Mouse (Mus musculus) ES-E14 (cell line): ENCODE results near the gene Dnajc25. TPM values are rescaled to one million over a fixed set of nuclear protein-coding genes. Genes with fewer than 3 reads are reported as not detected.

Source experiments
- DNase-seq: peaks from one replicate; pipeline ENCODE4 v3.0.0-alpha.2; 2013; ENCODE audit warnings: low read depth, low spot score
- H3K27ac ChIP-seq: 2 replicates; pipeline ENCODE4 v1.5.1; 2012; ENCODE audit warnings: low read depth, mild to moderate bottlenecking, low read length, moderate library complexity, mixed read lengths; ENCODE audit not compliant: poor library complexity, insufficient read depth, severe bottlenecking
- H3K36me3 ChIP-seq: 2 replicates; pipeline ENCODE4 v1.6.1; 2012; ENCODE audit warnings: mild to moderate bottlenecking, low read length, moderate library complexity, mixed read lengths; ENCODE audit not compliant: control insufficient read depth, poor library complexity, insufficient read depth, severe bottlenecking
- H3K4me1 ChIP-seq, 2 experiments: fragments of 150-350 bp in 1 of 2; sonication (generic) in 1 of 2; 2 replicates each; pipeline ENCODE4 v1.6.1; 2012; ENCODE audit warnings: low read length in 2 of 2, mild to moderate bottlenecking in 1 of 2, mixed read lengths in 1 of 2; ENCODE audit not compliant: control insufficient read depth in 2 of 2, insufficient read depth in 2 of 2, poor library complexity in 1 of 2
- H3K4me3 ChIP-seq, 2 experiments: fragments of 150-350 bp in 1 of 2; sonication (generic) in 1 of 2; 2 replicates each; pipeline ENCODE4 v1.5.1; 2012; ENCODE audit warnings: low read length in 2 of 2, low read depth in 1 of 2, mild to moderate bottlenecking in 1 of 2, mixed read lengths in 1 of 2; ENCODE audit not compliant: insufficient read depth in 1 of 2, poor library complexity in 1 of 2, severe bottlenecking in 1 of 2
- H3K9ac ChIP-seq: 2 replicates; pipeline ENCODE4 v1.6.1; 2012; ENCODE audit warnings: low read depth, mild to moderate bottlenecking, low read length, mixed read lengths; ENCODE audit not compliant: poor library complexity, insufficient read depth, severe bottlenecking
- H3K9me3 ChIP-seq: fragments of 150-350 bp; sonication (generic); 2 replicates; pipeline ENCODE4 v1.6.1; 2012; ENCODE audit warnings: low read depth, mild to moderate bottlenecking, low read length; ENCODE audit not compliant: control insufficient read depth, insufficient read depth
- CHD2 ChIP-seq: IDR thresholded peaks from 2 replicates; pipeline ENCODE4 v1.6.1; 2014; ENCODE audit warnings: mild to moderate bottlenecking, low read depth, low read length, inconsistent platforms
- HCFC1 ChIP-seq: IDR thresholded peaks from 2 replicates; pipeline ENCODE4 v1.6.1; 2012; ENCODE audit warnings: low read length, inconsistent platforms, borderline replicate concordance; ENCODE audit not compliant: insufficient read depth
- MAFK ChIP-seq: IDR thresholded peaks from 2 replicates; pipeline ENCODE4 v1.6.1; 2014; ENCODE audit warnings: mild to moderate bottlenecking, low read depth, low read length, inconsistent platforms; ENCODE audit not compliant: insufficient read depth
- ZC3H11A ChIP-seq: IDR thresholded peaks from 2 replicates; pipeline ENCODE4 v1.6.1; 2012; ENCODE audit warnings: low read depth, mild to moderate bottlenecking, inconsistent platforms, low read length, borderline replicate concordance
- ZNF384 ChIP-seq: IDR thresholded peaks from 2 replicates; pipeline ENCODE4 v1.6.1; 2012; ENCODE audit warnings: low read depth, low read length, inconsistent platforms
- in situ Hi-C, 2 experiments: fragments of 600-800 bp; cut with MboI; formaldehyde crosslinking; loops; one replicate each; pipeline ENCODE4 v1.15.1; 2025; ENCODE audit warnings: low sequenced_read_pairs in 2 of 2, inconsistent platforms in 1 of 2; ENCODE audit not compliant: unreplicated experiment in 2 of 2
- total RNA-seq: library from RNA; depleted of rRNA; stranded (reverse); fragments of 300-350 nt; gene quantifications from 2 replicates; pipeline ENCODE4 v1.2.3, GENCODE M21; 2012

The Dnajc25 gene
- total RNA-seq, 1 experiment, result 12.0 TPM

DNA sequence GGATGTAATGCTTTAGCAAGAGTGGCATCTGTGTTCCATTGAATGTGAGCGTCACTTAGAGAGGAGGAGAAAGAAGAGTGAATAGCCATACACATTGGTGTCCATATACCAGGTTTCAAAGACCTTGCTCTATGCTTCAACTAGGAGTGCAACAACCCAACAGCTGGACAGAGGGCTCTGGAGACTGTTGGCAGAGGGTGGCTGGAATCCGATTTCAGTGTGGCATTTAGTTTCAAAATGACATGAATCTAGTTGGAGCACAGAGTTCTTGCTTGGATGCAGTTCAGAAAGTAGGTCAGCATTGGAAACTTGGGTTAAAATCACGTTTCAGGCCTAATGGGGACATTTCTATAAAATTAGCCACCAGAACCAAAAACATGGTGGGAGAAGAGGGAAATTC, 20.3 kb downstream of the Dnajc25 start:
- TF ChIP-seq MAFK (no peak), CHD2 (no peak), HCFC1 (no peak), ZNF384 (no peak), ZC3H11A (no peak)

DNA sequence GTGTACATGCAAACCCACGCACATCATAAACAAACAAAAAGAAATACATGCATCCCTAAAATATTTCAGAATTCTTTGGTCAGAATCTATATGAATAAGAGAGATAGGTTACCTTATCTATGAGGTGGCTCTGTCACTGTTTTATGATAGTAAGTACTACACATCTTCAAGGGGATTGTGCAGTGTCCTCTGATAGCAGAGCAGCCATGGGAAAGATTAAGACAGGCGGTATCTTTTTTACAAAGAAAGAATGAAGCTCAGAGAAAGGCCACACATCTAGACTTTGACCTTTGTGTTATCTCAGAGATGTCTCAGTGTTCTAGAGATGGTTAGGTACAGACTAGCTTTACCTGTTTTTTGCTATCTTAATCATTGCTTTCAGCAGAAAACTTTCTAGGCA, 22.1 kb downstream of the Dnajc25 start:
- H3K36me3 ChIP-seq, result no peaks in the 10 kb centered on the region; the same call in 1 of the 2 replicates
- TF ChIP-seq ZC3H11A (no peak), MAFK (no peak), CHD2 (no peak), HCFC1 (no peak), ZNF384 (no peak)
- DNase-seq, result no peak
- H3K4me3 ChIP-seq, result no peak overlapping the region
- no peak overlapping the region for H3K27ac ChIP-seq
- H3K9me3 ChIP-seq, result no peaks in the 10 kb centered on the region
- 0 out of 4 replicates have a peak, but pooled peaks cover 0 to 4% of the 10 kb centered on the region in 2 experiments for H3K4me1 ChIP-seq
- no peak overlapping the region for H3K9ac ChIP-seq
- in situ Hi-C loops, result no loop called here

More for the DNA sequence above, 20.3 kb downstream of the Dnajc25 start:
- Histone ChIP-seq H3K4me3 (no peak overlapping the region), H3K9ac (no peak overlapping the region), H3K27ac (no peak overlapping the region), H3K36me3 (no peaks in the 10 kb centered on the region; the same call in 1 of the 2 replicates), H3K9me3 (no peaks in the 10 kb centered on the region), H3K4me1 (0 out of 4 replicates have a peak, but pooled peaks cover 0 to 4% of the 10 kb centered on the region in 2 experiments)
- no peak for DNase-seq
- in situ Hi-C loops, result no loop called here

DNA sequence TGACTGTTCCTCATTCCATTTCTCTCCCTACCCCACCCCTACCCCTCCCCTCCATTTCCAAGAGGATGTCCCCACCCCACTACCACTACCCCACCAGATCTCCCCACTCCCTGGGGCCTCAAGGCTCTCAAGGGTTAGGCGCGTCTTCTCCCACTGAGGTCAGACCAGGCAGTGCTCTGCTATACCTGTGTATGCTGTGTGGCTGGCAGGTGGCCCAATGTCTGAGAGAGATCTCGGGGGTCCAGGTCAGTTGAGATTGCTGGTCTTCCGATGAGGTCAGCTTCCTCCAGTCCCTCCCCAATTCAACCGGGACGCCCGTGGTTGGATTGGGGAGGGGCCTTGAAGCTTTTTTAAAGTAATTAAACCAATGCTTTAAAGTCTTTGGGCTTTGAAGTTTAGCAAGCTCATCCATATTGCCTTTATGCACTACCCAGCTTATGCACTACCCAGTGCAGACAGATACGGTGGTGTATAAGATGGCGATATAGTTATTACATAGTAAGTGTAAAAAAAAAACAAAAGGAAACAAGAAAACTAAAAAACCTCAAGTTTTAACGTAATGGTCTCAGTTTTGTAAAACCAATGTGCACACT, 39.6 kb downstream of the Dnajc25 start:
- H3K9me3 ChIP-seq, result no peaks in the 10 kb centered on the region
- H3K9ac ChIP-seq, result no peak overlapping the region
- peaks cover 3 to 5% of the 10 kb centered on the region in 2 experiments; a peak in 2 of 4 replicates for H3K4me1 ChIP-seq
- DNase-seq, result no peak
- TF ChIP-seq MAFK (no peak), CHD2 (no peak), ZNF384 (no peak), HCFC1 (no peak), ZC3H11A (no peak)
- H3K4me3 ChIP-seq, result peak overlapping the region; percentile 67 to 70
- no peak overlapping the region for H3K27ac ChIP-seq
- in situ Hi-C loops, result no loop called here
- no peaks in the 10 kb centered on the region for H3K36me3 ChIP-seq

- no peaks in the 10 kb centered on the region for H3K9me3 ChIP-seq
- no peaks in the 10 kb centered on the region for H3K36me3 ChIP-seq
- H3K27ac ChIP-seq, result no peak within 1 kb of the TSS
- DNase-seq, result no peak
- in situ Hi-C loops, result no loop called here
- peak within 1 kb of the TSS; percentile 67 to 70 for H3K4me3 ChIP-seq
- H3K9ac ChIP-seq, result peak within 1 kb of the TSS; percentile 68
- TF ChIP-seq ZNF384, result no peak
- no peak for TF ChIP-seq ZC3H11A
- no peak for TF ChIP-seq HCFC1
- TF ChIP-seq CHD2, result no peak
- TF ChIP-seq MAFK, result no peak
- peaks cover 3 to 5% of the 10 kb centered on the region in 2 experiments; a peak in 2 of 4 replicates for H3K4me1 ChIP-seq
Measured at GRCm38 (mm10) chr4:59034918-59035785, 40.3 kb downstream of the Dnajc25 start, which contains the start of gene Gng10. Gene Gng10, plus strand, starts transcription at chr4:59035088.
